Mouse (Mus musculus) spleen, postnatal 10 days (tissue): ENCODE data around the gene Cul1.

Source experiments
- DNase-seq, 2 experiments: peaks; one replicate each; pipeline ENCODE4 v3.0.0; 2021 to 2022; ENCODE audit warnings: low spot score in 2 of 2

Gene Cul1

DNA sequence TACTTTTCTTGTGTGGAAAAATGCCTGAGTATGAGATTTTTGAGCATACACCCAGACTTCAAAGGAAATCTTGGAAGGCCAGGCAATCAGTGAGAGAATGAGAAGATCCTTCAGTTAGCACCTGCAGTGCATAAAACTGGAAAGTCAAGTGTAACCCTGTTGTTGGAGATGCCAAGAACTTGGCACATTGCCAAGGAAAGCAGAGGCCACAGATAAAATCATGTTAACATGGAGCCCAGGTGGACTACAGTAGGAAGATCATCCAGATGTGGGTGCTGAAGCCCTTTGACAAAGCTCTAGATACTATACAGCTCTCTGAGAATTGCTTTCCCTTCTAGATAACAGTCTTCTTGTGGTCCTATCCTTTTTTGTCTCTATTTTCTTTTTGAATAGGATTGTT lies 19.2 kb downstream of the Cul1 start:
- DNase-seq = no peak

- no peak for DNase-seq
Measured at GRCm38 (mm10) chr6:47482027-47482426, 28.8 kb downstream of the Cul1 start.

- DNase-seq = no peak
Measured at GRCm38 (mm10) chr6:47494562-47494961, 41.4 kb downstream of the Cul1 start.

DNA sequence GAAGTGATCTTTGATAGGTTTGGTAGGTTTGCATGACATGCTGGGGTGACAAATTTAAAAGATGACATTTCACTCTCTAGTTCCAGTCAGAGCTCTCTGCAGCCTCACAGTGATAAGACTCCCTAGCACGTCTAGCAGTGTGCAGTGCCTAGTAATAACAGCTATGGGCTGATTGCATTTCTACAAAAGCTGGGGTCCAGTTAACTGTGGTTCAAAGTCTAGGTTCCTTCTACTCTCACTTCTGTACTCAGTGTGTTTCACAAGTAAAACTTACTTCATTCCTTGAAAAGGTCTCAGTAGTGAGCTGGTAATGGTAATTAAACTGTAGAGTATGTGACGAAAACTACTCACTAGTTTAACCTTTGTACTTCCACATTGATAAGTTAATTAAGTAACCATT lies 66.8 kb downstream of the Cul1 start:
- no peak for DNase-seq

GRCm38 (mm10) chr6:47522431-47522830 lies 69.2 kb downstream of the Cul1 start:
- no peak for DNase-seq

GRCm38 (mm10) chr6:47525041-47525440 lies 71.8 kb downstream of the Cul1 start:
- DNase-seq = no peak

DNA sequence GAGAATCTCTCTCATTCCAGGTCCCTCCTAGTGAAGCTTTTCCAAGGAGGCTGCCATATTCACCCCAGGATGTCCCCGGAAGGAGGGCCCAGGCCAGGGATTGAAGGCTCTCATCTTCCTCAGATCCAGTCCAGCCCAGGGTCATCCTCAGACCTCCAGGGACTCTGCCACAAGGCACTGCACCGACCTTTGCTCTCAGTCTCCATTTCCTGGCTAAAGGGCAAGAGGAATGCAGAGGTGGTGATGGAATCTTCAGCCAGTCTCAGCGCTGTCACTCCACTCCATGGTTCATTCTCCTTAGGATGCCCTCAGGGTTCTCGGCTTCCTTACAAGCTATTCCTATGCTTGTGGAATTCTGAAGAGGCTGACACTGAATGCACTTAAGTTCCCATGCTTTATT lies 73.2 kb downstream of the Cul1 start:
- no peak for DNase-seq

DNA sequence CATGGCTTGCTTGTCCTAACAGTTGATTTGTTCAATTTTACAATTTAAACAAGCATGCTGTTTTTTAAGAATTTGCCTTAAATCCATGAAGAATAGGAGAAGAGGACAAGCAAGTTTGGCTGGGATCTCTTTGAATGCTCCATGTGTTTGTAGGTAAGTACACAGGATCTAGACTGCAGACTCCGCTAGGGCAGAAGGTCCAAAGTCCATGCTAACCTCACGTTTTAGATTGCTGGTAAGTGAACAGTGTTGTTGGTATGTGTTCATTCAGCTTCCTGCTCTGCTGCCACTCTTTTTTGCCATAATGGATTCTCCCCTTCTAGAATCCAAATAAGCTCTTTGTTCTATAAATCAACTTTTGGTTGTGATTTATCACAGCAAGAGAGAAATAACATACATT lies 73.9 kb downstream of the Cul1 start:
- DNase-seq = no peak

GRCm38 (mm10) chr6:47527655-47528054 lies 74.5 kb downstream of the Cul1 start:
- no peak for DNase-seq

GRCm38 (mm10) chr6:47532547-47532946 lies 79.3 kb downstream of the Cul1 start:
- DNase-seq = no peak

- no peak for DNase-seq
Measured at GRCm38 (mm10) chr6:47535333-47535732, 82.1 kb downstream of the Cul1 start.

GRCm38 (mm10) chr6:47552280-47552679 lies 99.1 kb downstream of the Cul1 start:
- no peak for DNase-seq

DNA sequence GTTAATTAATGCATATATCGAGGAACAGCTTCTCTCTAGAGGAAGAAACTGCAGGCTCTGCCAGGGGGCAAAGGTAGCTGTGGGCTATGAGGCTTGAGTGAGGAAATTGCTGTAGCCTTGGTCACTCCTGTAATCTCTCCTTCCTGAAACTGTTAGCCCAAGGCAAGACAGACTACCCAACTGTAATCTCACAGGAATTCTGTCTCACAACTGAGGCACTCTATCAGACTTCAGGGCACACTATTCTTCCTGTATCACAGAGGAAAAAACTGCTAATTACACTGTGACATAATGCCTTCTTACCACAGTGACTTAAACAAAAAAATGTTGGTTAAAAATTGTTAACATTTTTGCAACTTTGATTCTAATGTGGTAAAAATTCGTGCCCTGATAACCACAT lies 106.1 kb downstream of the Cul1 start:
- no peak for DNase-seq

DNA sequence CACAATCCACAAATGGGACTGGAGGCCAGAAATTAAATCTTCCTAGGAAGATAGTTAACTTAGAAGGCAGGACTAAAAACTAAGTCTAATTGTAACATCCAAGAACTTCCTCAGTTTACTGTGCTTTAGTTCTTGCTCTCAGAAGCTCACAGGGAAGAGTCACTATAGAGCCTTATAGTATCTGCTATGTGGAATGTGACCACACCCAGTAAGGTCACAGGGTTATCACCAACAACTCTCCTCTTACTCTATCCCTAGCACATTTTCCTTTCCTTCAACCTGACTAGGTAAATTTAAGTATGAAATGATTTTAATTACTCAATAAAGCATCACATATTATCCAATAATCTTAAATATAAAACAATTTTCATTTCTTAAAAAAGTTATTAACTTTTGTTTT lies 107.2 kb downstream of the Cul1 start:
- no peak for DNase-seq

DNA sequence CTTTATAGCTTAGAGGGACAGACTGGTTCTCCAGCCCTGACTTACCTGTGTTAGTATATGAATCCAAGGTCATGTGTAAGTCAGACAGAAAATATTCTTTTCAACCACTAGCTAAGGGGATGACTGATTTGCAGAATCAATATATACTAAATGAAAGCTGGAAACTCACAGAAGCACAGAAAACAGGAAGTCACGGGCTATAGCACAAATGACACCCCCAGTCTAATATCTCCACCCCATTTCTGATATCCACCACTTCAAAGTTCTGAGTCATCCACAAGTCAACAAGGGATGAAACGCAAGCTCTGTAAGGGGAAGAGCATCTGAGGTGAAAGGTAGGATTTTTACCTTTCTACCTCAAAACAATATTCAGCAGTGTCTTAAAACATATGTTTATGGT lies 107.6 kb downstream of the Cul1 start:
- no peak for DNase-seq

- no peak for DNase-seq
Measured at GRCm38 (mm10) chr6:47561426-47561825, 108.2 kb downstream of the Cul1 start.

- no peak for DNase-seq
Measured at GRCm38 (mm10) chr6:47565326-47566035, 112.3 kb downstream of the Cul1 start.

- DNase-seq = no peak
Measured at GRCm38 (mm10) chr6:47572887-47573286, 119.7 kb downstream of the Cul1 start.
